Mouse (Mus musculus) frontal cortex, adult 2 months (tissue): ENCODE measurements around the gene Fbxo42. TPM values are rescaled to one million over a fixed set of nuclear protein-coding genes. Genes with fewer than 3 reads are reported as not detected.

Experiments used
- DNase-seq, 2 experiments: peaks; one replicate each; pipeline ENCODE4 v3.0.0; 2022; ENCODE audit warnings: low spot score in 1 of 2; ENCODE audit errors: extremely low spot score in 1 of 2
- polyA plus RNA-seq: library from polyadenylated mRNA; depleted of rRNA; stranded (reverse); fragments of >200 nt; gene quantifications from 2 replicates; pipeline ENCODE4 v1.2.3, GENCODE M21; 2012; rRNA removed

Gene Fbxo42
- polyA plus RNA-seq, 1 experiment = 20.9 TPM

DNA sequence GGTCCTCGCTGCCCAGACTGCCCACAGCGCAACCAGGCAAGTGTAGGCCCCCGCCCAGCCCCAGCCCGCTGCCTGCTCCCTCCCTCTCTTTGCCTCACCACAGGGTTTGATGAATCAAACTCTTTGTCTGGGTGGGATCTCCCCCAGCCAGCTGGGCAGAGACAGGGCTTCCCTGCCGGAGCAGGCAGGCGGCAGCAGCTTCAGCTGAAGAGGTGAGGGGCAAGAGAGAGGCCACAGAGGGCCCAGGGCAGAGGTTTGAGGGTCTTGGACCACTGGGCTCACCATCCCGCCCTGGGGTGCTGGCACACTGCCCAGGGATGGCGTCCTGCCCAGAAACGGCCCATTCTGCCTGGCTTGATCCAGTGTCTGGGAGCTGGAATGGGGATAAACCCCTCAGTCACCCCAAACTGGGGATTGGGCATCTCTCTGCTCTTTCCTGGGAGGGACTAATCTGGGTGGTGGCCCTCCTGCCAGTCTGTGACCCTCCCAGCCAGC lies 97.3 kb downstream of the Fbxo42 start:
- peak; percentile 22 to 70 for DNase-seq

DNA sequence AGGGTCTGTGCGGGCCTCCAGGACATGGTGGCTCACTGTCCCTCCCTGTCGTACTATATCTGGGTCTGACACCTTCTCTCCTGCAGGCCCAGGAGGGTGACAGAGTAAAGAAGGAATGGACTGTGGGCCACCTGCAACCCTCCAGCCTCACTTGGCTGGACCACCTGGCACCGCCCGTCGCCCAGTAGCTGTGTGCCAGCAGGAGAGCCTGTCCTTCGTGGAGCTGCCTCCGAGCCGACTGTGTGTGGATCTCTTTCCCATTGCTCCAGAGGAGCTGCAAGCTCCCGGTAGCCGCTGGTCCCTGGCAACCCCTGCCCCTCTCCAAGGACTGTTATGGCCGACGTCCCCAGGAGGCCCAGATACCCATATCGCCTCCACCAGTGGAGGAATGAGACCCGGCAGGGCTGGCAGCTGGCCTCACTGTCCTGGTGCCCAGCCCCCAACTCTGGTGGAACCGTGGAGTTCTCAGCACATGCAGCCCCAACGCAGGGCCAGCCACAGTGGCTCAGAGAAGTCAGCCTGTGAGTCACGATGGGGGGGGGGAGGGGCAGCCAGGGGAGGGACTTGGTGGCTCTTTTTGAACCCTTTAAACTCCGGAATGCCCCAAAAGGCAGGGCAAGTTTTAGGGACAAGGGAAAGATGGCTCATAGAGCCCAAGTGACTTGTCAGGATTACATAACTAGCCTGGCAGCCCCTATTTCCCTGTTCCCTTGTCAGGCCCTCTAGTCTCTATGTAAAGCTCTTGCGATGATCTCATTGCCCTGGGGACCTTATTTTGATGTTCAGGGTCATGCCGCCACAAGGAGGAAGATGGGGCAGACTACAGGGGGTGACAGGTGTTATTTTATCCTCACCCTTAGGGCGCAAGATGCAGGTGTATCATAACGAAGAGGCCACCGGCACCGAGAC lies 98.6 kb downstream of the Fbxo42 start:
- DNase-seq = no peak

DNA sequence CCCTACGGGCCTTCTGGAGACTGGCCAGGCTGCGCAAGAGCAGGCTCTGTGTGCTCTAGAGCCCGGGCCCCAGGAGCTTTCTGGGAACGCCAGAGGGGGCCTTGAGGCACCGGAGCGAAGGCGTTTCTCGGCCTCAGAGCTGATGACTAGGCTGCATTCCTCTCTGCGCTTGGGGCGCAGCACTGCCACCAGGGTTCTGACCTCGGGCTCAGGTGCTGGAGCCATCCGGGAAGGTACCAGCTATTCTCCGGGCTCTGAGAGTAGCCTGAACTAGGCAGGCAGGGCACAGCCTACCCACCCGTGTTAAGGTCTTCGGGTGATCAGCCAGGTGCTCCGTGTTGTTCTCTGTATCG lies 99.3 kb downstream of the Fbxo42 start:
- no peak for DNase-seq

DNA sequence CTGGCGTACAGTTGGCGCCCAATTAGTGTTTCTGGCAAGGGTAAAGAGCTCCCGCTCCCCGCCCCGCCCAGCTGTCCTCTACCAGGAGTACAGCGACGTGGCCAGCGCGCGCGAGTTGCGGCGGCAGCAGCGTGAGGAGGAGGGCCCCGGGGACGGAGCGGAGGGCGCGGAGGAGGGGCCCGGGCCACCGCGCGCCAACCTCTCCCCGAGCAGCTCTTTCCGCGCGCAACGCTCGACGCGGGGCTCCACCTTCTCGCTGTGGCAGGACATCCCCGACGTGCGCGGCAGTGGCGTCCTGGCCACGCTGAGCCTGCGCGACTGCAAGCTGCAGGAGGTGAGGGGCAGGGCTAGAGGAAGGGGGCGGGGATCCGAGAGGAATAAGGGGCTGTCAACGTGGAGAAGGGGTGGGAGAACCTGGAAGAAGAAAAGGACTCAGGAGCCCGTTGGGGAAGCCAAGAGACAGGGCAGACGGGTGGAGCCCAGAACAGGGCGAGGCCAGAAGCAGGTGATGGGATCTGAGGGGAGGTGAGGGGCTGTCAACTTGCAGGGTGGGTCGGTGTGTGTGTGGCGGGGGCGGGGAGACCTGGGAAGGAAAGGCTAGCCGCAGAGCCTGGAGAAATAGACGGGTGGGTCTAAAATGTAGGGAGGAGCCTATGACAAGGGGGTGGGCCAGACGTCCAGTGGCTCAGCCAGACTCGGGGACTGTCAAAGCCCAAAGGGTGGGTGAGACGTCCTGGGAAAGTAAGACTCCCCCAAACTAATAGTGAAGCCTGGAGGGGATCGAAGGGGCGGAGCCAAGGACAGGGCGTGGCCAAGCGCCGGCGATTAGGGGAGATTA lies 100.3 kb downstream of the Fbxo42 start:
- DNase-seq = no peak

DNA sequence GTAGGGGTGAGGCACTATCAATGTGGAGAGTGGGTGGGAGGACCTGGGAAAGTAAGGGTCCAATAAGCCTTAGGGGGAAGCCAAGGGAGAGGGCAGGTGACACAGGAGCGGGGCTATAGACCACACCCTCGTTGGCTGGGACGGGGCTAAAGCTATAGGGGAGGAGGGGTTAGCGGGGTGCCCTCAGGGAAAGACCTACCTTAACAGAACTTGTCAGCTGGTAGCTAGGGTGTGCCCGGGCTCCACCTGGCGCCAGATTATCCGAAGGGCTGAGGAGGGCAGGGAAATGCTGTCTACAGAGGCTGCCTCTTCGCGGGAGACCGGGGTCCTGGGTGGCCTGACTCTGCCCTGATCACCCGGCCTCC lies 100.9 kb downstream of the Fbxo42 start:
- DNase-seq = no peak

DNA sequence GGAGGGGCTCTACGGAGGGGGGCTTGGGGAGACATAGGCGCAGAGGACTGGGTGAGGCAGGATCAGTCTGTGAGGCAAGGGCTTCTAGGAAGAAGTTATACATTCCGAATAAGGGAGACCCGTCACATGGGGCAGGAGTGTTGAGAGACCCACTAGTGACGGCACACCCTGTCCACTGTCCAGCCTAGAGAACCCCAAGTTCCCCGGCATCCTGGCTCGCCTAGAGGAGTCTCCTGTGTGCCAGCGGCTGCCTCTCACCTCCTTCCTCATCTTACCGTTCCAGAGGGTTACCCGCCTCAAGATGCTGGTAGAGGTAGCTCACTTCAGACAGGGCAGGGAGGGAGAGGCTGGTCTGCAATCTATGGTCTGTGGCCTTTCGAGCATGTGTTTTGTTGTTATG lies 101.7 kb downstream of the Fbxo42 start:
- DNase-seq = no peak

DNA sequence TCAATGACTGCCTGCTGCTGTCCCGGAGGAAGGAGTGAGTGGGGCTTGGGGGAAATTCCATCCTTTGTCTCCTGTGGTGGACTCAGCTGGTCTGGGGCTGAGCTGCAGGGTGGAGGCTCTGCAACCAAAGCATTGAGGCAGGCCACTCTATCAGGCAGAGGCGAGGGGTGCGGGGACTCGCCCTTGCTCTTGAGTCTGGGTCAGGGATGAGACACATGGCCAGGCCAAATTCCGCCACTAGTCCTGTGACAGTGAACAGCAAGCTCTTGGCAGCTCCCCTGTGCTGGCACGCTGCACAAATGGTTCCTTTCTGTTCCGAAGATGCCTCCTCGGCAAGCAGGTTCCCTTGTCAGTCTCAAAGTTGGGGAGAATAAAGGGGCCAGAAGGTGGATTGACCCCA lies 103.4 kb downstream of the Fbxo42 start:
- DNase-seq = no peak

DNA sequence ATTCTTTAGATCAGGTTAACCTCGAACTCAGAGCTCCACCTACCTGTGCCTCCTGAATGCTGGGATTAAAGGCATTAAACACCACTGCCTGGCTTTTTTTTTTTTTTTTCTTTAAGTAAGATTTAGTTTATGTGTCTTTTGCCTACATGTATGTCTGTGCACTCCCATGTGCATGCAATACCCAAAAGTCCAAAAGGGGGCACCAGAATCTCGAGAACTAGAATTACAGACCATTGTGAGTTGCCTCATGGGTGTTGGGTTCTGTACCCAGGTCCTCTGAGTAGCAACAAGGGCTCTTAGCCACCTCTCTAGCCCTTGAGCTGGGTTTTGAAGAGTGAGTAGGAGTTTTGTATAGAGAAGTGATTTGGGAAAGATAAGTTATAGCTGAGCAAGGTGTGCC lies 104.9 kb downstream of the Fbxo42 start:
- no peak for DNase-seq

Other genes with a start within 250 kb of the Fbxo42 start
- 12.2 and 13.0 TPM in 2 replicates for gene Padi2, start 241.6 kb upstream of the Fbxo42 start, polyA plus RNA-seq
- 282 and 283 TPM in 2 replicates for gene Sdhb, start 186.7 kb upstream of the Fbxo42 start, polyA plus RNA-seq
- 176 and 177 TPM in 2 replicates for gene Atp13a2, start 161.0 kb upstream of the Fbxo42 start, polyA plus RNA-seq
- 8.8 and 9.5 TPM in 2 replicates for gene Mfap2, start 137.5 kb upstream of the Fbxo42 start, polyA plus RNA-seq
- gene Crocc, start 87.4 kb upstream of the Fbxo42 start, polyA plus RNA-seq = 70.4 and 80.2 TPM in 2 replicates
- gene Necap2, start 69.6 kb upstream of the Fbxo42 start, polyA plus RNA-seq = 55.7 and 60.3 TPM in 2 replicates
- 0.36 and 0.50 TPM in 2 replicates for gene Spata21, start 59.6 kb upstream of the Fbxo42 start, polyA plus RNA-seq
- gene Szrd1, start 8.1 kb upstream of the Fbxo42 start, polyA plus RNA-seq = 22.3 and 23.0 TPM in 2 replicates
- 3.4 and 3.8 TPM in 2 replicates for gene Rsg1, start 66.0 kb downstream of the Fbxo42 start, polyA plus RNA-seq
- 10.4 and 11.8 TPM in 2 replicates for gene Arhgef19, start 91.6 kb downstream of the Fbxo42 start, polyA plus RNA-seq
- gene Epha2, start 153.3 kb downstream of the Fbxo42 start, polyA plus RNA-seq = 2.3 and 2.6 TPM in 2 replicates
- gene Fam131c, start 220.3 kb downstream of the Fbxo42 start, polyA plus RNA-seq = 5.2 and 5.6 TPM in 2 replicates